18 mouse cellular contexts compared by ENCODE assay signal in genomic region chr19:5401073-5401472, GRCm38 (mm10). TPM values are rescaled to one million over a fixed set of nuclear protein-coding genes. Genes with fewer than 3 reads are reported as not detected.
DNase-seq lines count a peak whose midpoint lies in the region; ATAC-seq and TF ChIP-seq lines count a peak whose summit lies in the region.
"Not testable (repeated sequence)": the region's sequence is repeated elsewhere in the genome, so short reads cannot be mapped to it uniquely, and the experiment has no call there.
"Had no signal": no experiment of that assay in that cellular context is flagged by ENCODE, and none has a peak within 500 bp of the region (broad histone marks: within the 10 kb centered on the region; RNA-seq: fewer than 3 reads in every experiment).

No protein-coding gene starts in this region.

- 0 out of 2 replicates have a peak overlapping the region, but pooled peaks have one; percentile 17 for H3K27ac ChIP-seq in ES-Bruce4 (ENCODE audit: insufficient read depth, low read length)
- peak overlapping the region; percentile 67 for H3K27ac ChIP-seq in heart, embryonic 10.5 days
- peak overlapping the region; percentile 20; the same call in 1 of the 2 replicates for H3K27ac ChIP-seq in heart, embryonic 13.5 days (replicated peaks)
- not testable (repeated sequence) for H3K27ac ChIP-seq in heart, postnatal 0 days (ENCODE audit: low read depth)
- peak overlapping the region; percentile 19; the same call in 1 of the 2 replicates for H3K27ac ChIP-seq in limb, embryonic 10.5 days

- peak; percentile 36 for DNase-seq in ZHBTc4 (ENCODE audit: low read depth, low spot score)
- peak; percentile 78 for DNase-seq in heart, embryonic 10.5 days (ENCODE audit: low spot score)
- not testable (repeated sequence) for DNase-seq in heart, postnatal 0 days (ENCODE audit: low spot score); limb, embryonic 10.5 days (ENCODE audit: low spot score)
- peak; percentile 41 for DNase-seq in naive thymus-derived CD4-positive, alpha-beta T cell, adult 2 months (ENCODE audit: low read depth)
- DNase-seq in thymus, postnatal 4 days: peak; percentile 37

- ATAC-seq in heart, embryonic 13.5 days (ENCODE audit: extremely low read depth, insufficient number of reproducible peaks, low FRiP score, low TSS enrichment): not testable (repeated sequence)
- ATAC-seq in heart, postnatal 0 days (ENCODE audit: insufficient read depth, low read depth): peak; percentile 33; the same call in 1 of the 2 replicates

- not testable (repeated sequence) for H3K27me3 ChIP-seq in ES-Bruce4 (ENCODE audit: control insufficient read depth, insufficient read depth, low read length, poor library complexity, severe bottlenecking); heart, embryonic 10.5 days (ENCODE audit: insufficient read depth, poor library complexity, severe bottlenecking); heart, embryonic 13.5 days (replicated peaks); heart, postnatal 0 days (ENCODE audit: control insufficient read depth, insufficient read depth, low read length); limb, embryonic 10.5 days (ENCODE audit: low read depth, poor library complexity, severe bottlenecking)

- TF ChIP-seq CTCF in ES-Bruce4 (IDR thresholded peaks at IDR 0.05; ENCODE audit: low read depth, low read length); heart, postnatal 0 days (IDR thresholded peaks at IDR 0.05; ENCODE audit: low read depth): not testable (repeated sequence)

- H3K4me1 ChIP-seq in ES-Bruce4 (ENCODE audit: control insufficient read depth, insufficient read depth, low read length); heart, embryonic 13.5 days; heart, postnatal 0 days (ENCODE audit: control insufficient read depth, insufficient read depth); limb, embryonic 10.5 days: not testable (repeated sequence)
- H3K4me1 ChIP-seq in heart, embryonic 10.5 days: peaks cover 16% of the 10 kb centered on the region

- 65% methylated on average over 4 of the region's 4 CpGs for WGBS in heart, embryonic 10.5 days
- WGBS in heart, embryonic 13.5 days: 66% methylated on average over 4 of the region's 4 CpGs
- WGBS in heart, postnatal 0 days: 54% methylated on average over 4 of the region's 4 CpGs
- WGBS in limb, embryonic 10.5 days: 79% methylated on average over 4 of the region's 4 CpGs

- H3K36me3 ChIP-seq in ES-Bruce4 (ENCODE audit: control insufficient read depth, insufficient read depth, low read length, poor library complexity, severe bottlenecking); heart, embryonic 10.5 days; heart, embryonic 13.5 days; heart, postnatal 0 days (replicated peaks; ENCODE audit: control insufficient read depth, insufficient read depth, low read length); limb, embryonic 10.5 days: not testable (repeated sequence)

- not testable (repeated sequence) for TF ChIP-seq POLR2A in ES-Bruce4 (IDR thresholded peaks at IDR 0.05; ENCODE audit: insufficient read depth, low read length)

- H3K9me3 ChIP-seq in ES-Bruce4 (replicated peaks; ENCODE audit: control insufficient read depth, insufficient read depth, low read length, poor library complexity, severe bottlenecking); heart, embryonic 10.5 days; heart, embryonic 13.5 days; heart, postnatal 0 days (replicated peaks; ENCODE audit: control insufficient read depth, low read length); limb, embryonic 10.5 days (replicated peaks): not testable (repeated sequence)

- not testable (repeated sequence) for H3K4me2 ChIP-seq in heart, embryonic 13.5 days; heart, postnatal 0 days (ENCODE audit: low read depth, low read length)

- H3K4me3 ChIP-seq in ES-Bruce4 (ENCODE audit: low read depth, low read length); heart, embryonic 10.5 days; heart, embryonic 13.5 days; heart, postnatal 0 days (ENCODE audit: low read depth, low read length); limb, embryonic 10.5 days: not testable (repeated sequence)

- not testable (repeated sequence) for TF ChIP-seq EP300 in ES-Bruce4 (IDR thresholded peaks at IDR 0.05; ENCODE audit: insufficient read depth, low read depth, low read length); heart, postnatal 0 days (IDR thresholded peaks at IDR 0.05; ENCODE audit: low read depth)

- H3K9ac ChIP-seq in ES-Bruce4 (ENCODE audit: low read depth, poor library complexity, severe bottlenecking); heart, postnatal 0 days (replicated peaks; ENCODE audit: low read depth, low read length): not testable (repeated sequence)
- peak overlapping the region; percentile 16; the same call in 1 of the 2 replicates for H3K9ac ChIP-seq in heart, embryonic 13.5 days

RNA-seq across cellular contexts. Expression of gene Tsga10ip, which starts 1.3 kb away (rescaled TPM):
- polyA plus RNA-seq in ES-Bruce4 (2011; ENCODE audit: insufficient read depth, insufficient read length, low read depth, missing spikeins): 0.49 TPM in 1 of 2 replicates, not detected in the other
- polyA plus RNA-seq in heart, embryonic 10.5 days (2016; fragmentation: Nextera tagmentation; extraction: Ambion mirVana): 1.2 and 1.8 TPM in 2 replicates
- 1.6 and 2.2 TPM in 2 replicates for polyA plus RNA-seq in heart, embryonic 13.5 days (2015; fragmentation: Nextera tagmentation; extraction: Ambion mirVana)
- 0.31 and 3.5 TPM in 2 replicates for total RNA-seq in heart, postnatal 0 days (2014; rRNA removed; ENCODE audit: low replicate concordance)
- 2.5 and 3.5 TPM in 2 replicates for polyA plus RNA-seq in heart, postnatal 0 days (2015; fragmentation: Nextera tagmentation; extraction: Ambion mirVana)
- not detected in 2 replicates for polyA plus RNA-seq in limb, embryonic 10.5 days (2016; fragmentation: Nextera tagmentation; extraction: Ambion mirVana)
- total RNA-seq: adrenal gland, adult 2 months; adrenal gland, postnatal 14 days; adrenal gland, postnatal 4 days; common myeloid progenitor, adult 5-6 weeks had no signal
- polyA plus RNA-seq: adrenal gland, adult 2 months; CD4-positive, CD25-positive, alpha-beta regulatory T cell, adult 4 months; cerebellum, adult 2 months; erythroblast, embryonic 14.5 days; forebrain, embryonic 12.5 days; forebrain, embryonic 15.5 days; hindbrain, embryonic 16.5 days had no signal

RNA-seq across cellular contexts. Expression of gene Sart1, which starts 12.6 kb away (rescaled TPM):
- polyA plus RNA-seq in ES-Bruce4 (2011; ENCODE audit: insufficient read depth, insufficient read length, low read depth, missing spikeins): 49.1 and 67.8 TPM in 2 replicates
- polyA plus RNA-seq in heart, embryonic 10.5 days (2016; fragmentation: Nextera tagmentation; extraction: Ambion mirVana): 52.7 and 88.8 TPM in 2 replicates
- polyA plus RNA-seq in heart, embryonic 13.5 days (2015; fragmentation: Nextera tagmentation; extraction: Ambion mirVana): 40.7 and 41.9 TPM in 2 replicates
- total RNA-seq in heart, postnatal 0 days (2014; rRNA removed; ENCODE audit: low replicate concordance): 4.4 and 39.0 TPM in 2 replicates
- 26.4 and 26.9 TPM in 2 replicates for polyA plus RNA-seq in heart, postnatal 0 days (2015; fragmentation: Nextera tagmentation; extraction: Ambion mirVana)
- polyA plus RNA-seq in limb, embryonic 10.5 days (2016; fragmentation: Nextera tagmentation; extraction: Ambion mirVana): 103 and 111 TPM in 2 replicates

RNA-seq across cellular contexts. Expression of gene Drap1, which starts 23.7 kb away (rescaled TPM):
- 138 and 154 TPM in 2 replicates for polyA plus RNA-seq in ES-Bruce4 (2011; ENCODE audit: insufficient read depth, insufficient read length, low read depth, missing spikeins)
- polyA plus RNA-seq in heart, embryonic 10.5 days (2016; fragmentation: Nextera tagmentation; extraction: Ambion mirVana): 173 and 209 TPM in 2 replicates
- 190 and 213 TPM in 2 replicates for polyA plus RNA-seq in heart, embryonic 13.5 days (2015; fragmentation: Nextera tagmentation; extraction: Ambion mirVana)
- 169 and 171 TPM in 2 replicates for total RNA-seq in heart, postnatal 0 days (2014; rRNA removed; ENCODE audit: low replicate concordance)
- 328 and 338 TPM in 2 replicates for polyA plus RNA-seq in heart, postnatal 0 days (2015; fragmentation: Nextera tagmentation; extraction: Ambion mirVana)
- 224 and 246 TPM in 2 replicates for polyA plus RNA-seq in limb, embryonic 10.5 days (2016; fragmentation: Nextera tagmentation; extraction: Ambion mirVana)

RNA-seq across cellular contexts. Expression of gene AI837181, which starts 23.9 kb away (rescaled TPM):
- polyA plus RNA-seq in ES-Bruce4 (2011; ENCODE audit: insufficient read depth, insufficient read length, low read depth, missing spikeins): 17.5 and 21.9 TPM in 2 replicates
- polyA plus RNA-seq in heart, embryonic 10.5 days (2016; fragmentation: Nextera tagmentation; extraction: Ambion mirVana): 39.3 and 49.1 TPM in 2 replicates
- polyA plus RNA-seq in heart, embryonic 13.5 days (2015; fragmentation: Nextera tagmentation; extraction: Ambion mirVana): 38.3 and 40.9 TPM in 2 replicates
- 47.4 and 59.1 TPM in 2 replicates for total RNA-seq in heart, postnatal 0 days (2014; rRNA removed; ENCODE audit: low replicate concordance)
- 38.1 and 40.5 TPM in 2 replicates for polyA plus RNA-seq in heart, postnatal 0 days (2015; fragmentation: Nextera tagmentation; extraction: Ambion mirVana)
- polyA plus RNA-seq in limb, embryonic 10.5 days (2016; fragmentation: Nextera tagmentation; extraction: Ambion mirVana): 59.7 and 68.8 TPM in 2 replicates

RNA-seq across cellular contexts. Expression of gene Banf1, which starts 34.1 kb away (rescaled TPM):
- polyA plus RNA-seq in ES-Bruce4 (2011; ENCODE audit: insufficient read depth, insufficient read length, low read depth, missing spikeins): 370 and 395 TPM in 2 replicates
- polyA plus RNA-seq in heart, embryonic 10.5 days (2016; fragmentation: Nextera tagmentation; extraction: Ambion mirVana): 533 and 575 TPM in 2 replicates
- polyA plus RNA-seq in heart, embryonic 13.5 days (2015; fragmentation: Nextera tagmentation; extraction: Ambion mirVana): 399 and 477 TPM in 2 replicates
- 120 and 143 TPM in 2 replicates for total RNA-seq in heart, postnatal 0 days (2014; rRNA removed; ENCODE audit: low replicate concordance)
- 340 and 356 TPM in 2 replicates for polyA plus RNA-seq in heart, postnatal 0 days (2015; fragmentation: Nextera tagmentation; extraction: Ambion mirVana)
- 607 and 678 TPM in 2 replicates for polyA plus RNA-seq in limb, embryonic 10.5 days (2016; fragmentation: Nextera tagmentation; extraction: Ambion mirVana)
